Mouse (Mus musculus) macrophage (primary cell): Measurements from ENCODE around the gene Zfp708. TPM values are rescaled to one million over a fixed set of nuclear protein-coding genes. Genes with fewer than 3 reads are reported as not detected.
"Not testable (repeated sequence)": the region's sequence is repeated elsewhere in the genome, so short reads cannot be mapped to it uniquely, and the experiment has no call there.

ENCODE experiments used
- H3K27ac ChIP-seq: fragments of 350-480 bp; formaldehyde crosslinking; 2 replicates; pipeline ENCODE4 v1.9.0; 2021
- H3K36me3 ChIP-seq: fragments of 350-480 bp; formaldehyde crosslinking; 2 replicates; pipeline ENCODE4 v1.9.0; 2021; ENCODE audit errors: inconsistent target
- H3K4me3 ChIP-seq: fragments of 350-480 bp; formaldehyde crosslinking; 2 replicates; pipeline ENCODE4 v1.9.0; 2021; ENCODE audit errors: inconsistent target
- H3K79me2 ChIP-seq: fragments of 350-480 bp; formaldehyde crosslinking; 2 replicates; pipeline ENCODE4 v1.9.0; 2021; ENCODE audit errors: inconsistent target
- WGBS: methylation state at CpG from one replicate; pipeline ENCODE4 v1.1.7; 2026; ENCODE audit warnings: inconsistent platforms; ENCODE audit not compliant: missing documents; 5-methylcytosine and 5-hydroxymethylcytosine counted together
- polyA plus RNA-seq: library from polyadenylated mRNA; stranded (reverse); fragments of 250-400 nt; gene quantifications from 3 replicates; pipeline ENCODE4 v1.2.4, GENCODE M21; 2018; ENCODE audit warnings: inconsistent platforms
- total RNA-seq, 78 experiments: library from RNA; depleted of rRNA; stranded (reverse); fragments of 250-400 nt; gene quantifications; 1 replicate in 9 of 78; 2 replicates in 24 of 78; 3 replicates in 43 of 78; 4 replicates in 2 of 78; pipeline ENCODE4 v1.2.4; 2018; ENCODE audit warnings: inconsistent platforms in 56 of 78

Zfp708 gene
- 1 to 10 TPM in 2 of 26 experiments, under 1 TPM in 6, not detected in 18; 0.34 to 2.2 (median 0.69) TPM for total RNA-seq (2018; cell fraction: chromatin; rRNA removed)
- total RNA-seq (2018; cell fraction: cytosol; rRNA removed): 1 to 10 TPM in 2 of 26 experiments, under 1 TPM in 15, not detected in 9; 0.09 to 1.1 (median 0.61) TPM
- total RNA-seq (2018; cell fraction: nucleus; rRNA removed): 1 to 10 TPM in 7 of 26 experiments, under 1 TPM in 6, not detected in 13; 0.28 to 2.1 (median 1.2) TPM
- 1.1 to 2.6 TPM (median 1.2 TPM) in 3 replicates for polyA plus RNA-seq

DNA sequence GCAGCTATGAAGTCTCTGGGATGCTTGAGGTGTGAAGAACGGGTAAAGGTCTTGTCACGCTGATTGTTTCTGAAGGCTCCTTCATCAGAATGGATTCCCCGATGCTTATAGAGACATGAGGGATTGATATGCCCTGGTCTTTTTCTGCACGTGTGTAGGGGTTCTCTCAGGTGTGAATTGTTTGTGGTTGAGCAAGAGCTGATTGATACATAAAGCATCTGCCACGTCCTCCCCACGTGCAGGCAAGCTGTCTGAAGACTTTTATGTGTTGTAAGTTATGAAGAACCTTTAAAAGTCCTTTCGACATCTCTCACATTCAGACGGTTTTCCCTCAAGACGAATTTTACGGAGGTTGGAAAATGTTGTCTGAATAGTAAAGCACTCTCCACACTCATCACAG lies at the start of gene Zfp708:
Gene Zfp708, minus strand, starts transcription at position 101 of the 400 bp plus-strand sequence.
- Histone ChIP-seq H3K36me3 (no peaks in the 10 kb centered on the region), H3K79me2 (no peaks in the 10 kb centered on the region), H3K27ac (no peak within 1 kb of the TSS), H3K4me3 (no peak within 1 kb of the TSS)
- 96% methylated on average over 10 of the region's 10 CpGs for WGBS

DNA sequence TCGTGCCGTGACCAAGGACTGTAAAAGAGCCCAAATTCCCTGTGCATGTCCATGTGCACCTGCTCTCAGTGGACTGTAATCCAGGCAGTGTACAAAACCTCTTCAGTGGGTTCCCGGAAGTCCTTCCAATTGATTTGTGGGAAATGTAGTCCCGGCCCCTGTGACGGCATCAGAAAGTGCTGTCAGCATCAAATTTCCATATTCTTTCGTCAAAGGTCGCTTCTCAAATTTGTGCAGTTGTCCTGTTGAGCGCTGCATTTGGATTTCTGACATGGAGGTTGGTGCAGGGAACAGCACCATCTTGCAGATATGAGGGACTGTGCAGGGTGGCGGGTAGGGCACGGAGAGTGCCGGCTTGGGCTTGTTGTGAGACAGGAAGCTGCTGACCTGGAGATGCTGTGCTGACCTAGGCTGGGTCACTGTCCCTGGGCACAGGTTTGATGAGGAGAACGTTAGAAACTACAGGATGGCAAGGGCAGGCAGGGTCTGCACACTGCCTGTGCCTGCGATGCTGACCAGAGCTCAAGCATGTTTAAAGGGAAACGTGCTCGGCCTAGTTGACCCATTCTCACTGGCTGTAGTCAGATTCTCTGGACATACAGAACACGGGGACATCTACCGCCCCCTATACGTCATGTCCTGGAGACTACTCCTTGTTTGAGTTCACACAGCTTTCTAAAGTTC lies 30.4 kb upstream of the Zfp708 start:
- no peaks in the 10 kb centered on the region for H3K36me3 ChIP-seq
- H3K4me3 ChIP-seq: peak overlapping the region; percentile 85
- 0 out of 2 replicates have a peak overlapping the region, but pooled peaks have one; percentile 19 for H3K27ac ChIP-seq
- 5% methylated on average over 15 of the region's 18 CpGs for WGBS
- no peaks in the 10 kb centered on the region for H3K79me2 ChIP-seq

DNA sequence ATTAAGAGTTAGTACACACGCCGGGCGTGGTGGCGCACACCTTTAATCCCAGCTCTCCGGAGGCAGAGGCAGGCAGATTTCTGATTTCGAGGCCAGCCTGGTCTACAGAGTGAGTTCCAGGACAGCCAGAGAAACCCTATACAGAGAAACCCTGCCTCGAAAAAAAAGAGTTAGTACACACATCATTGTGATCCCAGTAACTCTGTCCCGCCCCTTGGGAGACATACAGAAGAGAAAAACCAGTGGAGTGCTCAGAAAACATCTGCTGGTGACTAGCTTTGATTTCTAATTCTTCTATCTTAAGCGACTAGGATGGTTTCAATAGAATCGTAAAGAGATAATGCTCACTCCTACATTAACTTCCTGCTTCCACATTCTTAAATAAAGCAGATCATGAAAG lies 29.7 kb upstream of the Zfp708 start:
- 82% methylated on average over 10 of the region's 10 CpGs for WGBS
- not testable (repeated sequence) for H3K27ac ChIP-seq, H3K79me2 ChIP-seq, H3K36me3 ChIP-seq
- H3K4me3 ChIP-seq: peak overlapping the region; percentile 85; the same call in 1 of the 2 replicates

DNA sequence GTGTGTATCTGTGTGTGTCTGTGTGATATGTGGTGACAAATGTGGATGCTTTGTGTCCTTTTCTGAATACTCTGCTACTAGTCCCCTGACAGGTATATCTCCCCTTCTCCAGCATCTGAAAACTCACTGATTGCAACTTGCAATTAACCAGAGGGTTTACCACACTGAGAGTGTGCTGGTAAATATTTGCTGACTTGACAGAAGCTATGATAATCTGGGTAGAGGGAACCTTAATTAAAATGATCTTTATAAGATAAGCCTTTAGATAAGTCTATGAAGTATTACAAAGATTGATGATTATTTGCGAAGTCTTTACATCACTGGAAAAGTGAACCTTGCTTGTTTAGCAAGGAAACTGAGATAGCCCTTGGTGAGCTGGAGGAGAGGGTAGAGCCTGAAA lies 26.7 kb upstream of the Zfp708 start:
- no peak overlapping the region for H3K4me3 ChIP-seq
- WGBS: 100% methylated on average over 1 of the region's 1 CpGs
- no peaks in the 10 kb centered on the region for H3K36me3 ChIP-seq
- no peaks in the 10 kb centered on the region for H3K79me2 ChIP-seq
- no peak overlapping the region for H3K27ac ChIP-seq

DNA sequence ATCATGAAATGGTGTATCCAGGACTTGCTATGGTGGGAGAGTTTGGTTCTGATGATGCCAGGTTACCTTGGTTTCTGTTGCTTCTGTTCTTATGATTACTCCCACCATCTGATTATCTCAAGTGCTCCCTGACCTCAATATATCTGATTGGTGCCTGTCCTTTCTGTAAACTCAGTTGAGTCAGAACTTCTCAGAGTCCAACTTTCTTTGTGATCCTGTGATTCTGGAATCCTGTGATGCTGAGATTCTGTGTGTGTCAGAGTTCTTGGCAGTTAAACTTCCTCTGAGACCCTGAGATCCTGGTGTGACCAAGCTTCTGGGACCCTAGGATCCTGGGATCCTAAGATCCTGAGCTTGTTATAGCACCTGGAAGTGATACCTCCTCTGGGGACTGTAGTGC lies 23.6 kb upstream of the Zfp708 start, which contains the start of gene Zfp759:
Gene Zfp759, plus strand, starts transcription at position 301 of the 400 bp plus-strand sequence.
- H3K79me2 ChIP-seq, H3K4me3 ChIP-seq, H3K36me3 ChIP-seq, H3K27ac ChIP-seq: not testable (repeated sequence)

DNA sequence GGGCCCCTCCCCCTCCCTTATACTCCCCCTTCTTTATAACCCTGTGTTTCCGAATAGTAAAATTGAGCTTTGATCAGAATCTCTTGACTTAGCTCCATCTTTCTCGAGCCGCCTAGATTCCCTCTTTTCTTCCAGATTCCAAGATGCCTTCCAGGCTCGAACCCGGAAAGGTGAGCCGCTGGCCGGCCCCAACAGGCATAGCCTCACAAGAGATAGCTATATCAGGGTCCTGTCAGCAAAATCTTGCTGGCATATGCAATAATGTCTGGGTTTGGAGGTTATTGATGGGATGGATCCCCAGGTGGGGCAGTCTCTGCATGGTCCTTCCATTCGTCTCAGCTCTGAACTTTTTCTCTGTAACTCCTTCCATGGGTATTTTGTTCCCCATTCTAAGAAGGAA lies 18.4 kb upstream of the Zfp708 start, which contains the start of gene Rslcan18:
Gene Rslcan18, minus strand, starts transcription at position 101 of the 400 bp plus-strand sequence.
- H3K4me3 ChIP-seq, H3K79me2 ChIP-seq, H3K27ac ChIP-seq, H3K36me3 ChIP-seq: not testable (repeated sequence)
- WGBS: 96% methylated on average over 8 of the region's 8 CpGs

DNA sequence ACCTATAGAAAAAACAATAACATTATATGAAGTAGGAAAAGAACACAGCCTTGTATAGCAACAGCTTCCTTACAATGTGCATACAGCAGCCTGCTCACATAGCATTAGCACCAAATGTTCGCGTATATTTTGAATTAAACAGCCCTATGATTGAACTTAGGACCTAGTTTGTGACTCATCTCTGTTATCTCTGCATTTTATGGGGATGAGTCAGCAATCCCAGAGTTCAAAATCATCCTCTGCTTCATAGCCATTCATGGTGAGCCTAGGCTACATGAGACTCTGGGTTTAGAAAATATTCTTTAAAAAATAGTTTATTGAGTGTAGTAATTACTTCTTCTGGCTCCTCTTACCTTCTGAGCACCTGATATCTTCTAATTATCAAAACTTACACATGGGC lies 15.5 kb upstream of the Zfp708 start:
- 90% methylated on average over 2 of the region's 2 CpGs for WGBS

DNA sequence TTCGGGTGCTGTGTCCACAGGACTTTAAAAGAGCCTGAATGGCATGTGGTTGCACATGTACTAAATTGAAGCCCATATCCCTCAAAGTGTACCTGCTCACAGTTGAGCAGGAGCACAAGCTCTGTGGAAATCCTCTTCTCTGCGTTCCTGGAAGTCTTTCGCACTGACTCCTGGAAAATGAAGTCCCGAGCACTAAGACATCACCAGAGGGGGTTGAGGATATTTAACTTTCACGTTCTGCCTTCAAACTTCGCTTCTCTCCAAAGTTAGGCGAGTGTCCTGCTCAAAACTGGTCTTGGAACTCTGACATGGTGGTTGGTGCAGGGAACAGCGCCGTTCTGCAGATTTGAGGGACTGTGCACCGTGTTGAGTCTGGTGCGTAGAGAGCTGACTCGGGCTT lies 14.3 kb upstream of the Zfp708 start:
- WGBS: 84% methylated on average over 12 of the region's 12 CpGs
- H3K27ac ChIP-seq: no peak overlapping the region
- no peak overlapping the region for H3K4me3 ChIP-seq
- peaks cover 8% of the 10 kb centered on the region; the same call in 1 of the 2 replicates for H3K79me2 ChIP-seq
- no peaks in the 10 kb centered on the region for H3K36me3 ChIP-seq

More for the DNA sequence above, 15.5 kb upstream of the Zfp708 start:
- Histone ChIP-seq H3K27ac (no peak overlapping the region), H3K4me3 (no peak overlapping the region), H3K36me3 (no peaks in the 10 kb centered on the region), H3K79me2 (no peaks in the 10 kb centered on the region)

DNA sequence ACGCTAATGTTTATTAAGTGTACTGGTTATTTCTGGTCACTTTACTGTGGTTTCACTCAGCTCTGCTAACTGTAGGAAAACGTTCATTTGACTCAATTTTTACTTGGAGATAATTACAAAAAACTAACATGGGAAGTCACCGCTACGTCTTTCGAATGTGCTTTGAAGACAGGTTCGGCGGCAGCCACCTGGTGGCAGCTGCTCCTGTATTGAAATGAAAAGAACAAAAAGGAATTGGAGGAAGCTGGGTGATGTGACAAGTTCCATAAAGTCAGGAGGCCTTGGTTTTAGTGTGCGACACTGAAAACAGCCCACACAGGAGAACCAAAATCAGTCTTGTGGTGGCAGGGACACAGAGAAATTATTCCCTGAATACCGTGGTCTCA lies 11.0 kb upstream of the Zfp708 start:
- WGBS: 6% methylated on average over 9 of the region's 9 CpGs
- Histone ChIP-seq H3K36me3 (no peaks in the 10 kb centered on the region), H3K27ac (peak overlapping the region; percentile 80; the same call in 1 of the 2 replicates), H3K4me3 (peak overlapping the region; percentile 82), H3K79me2 (peaks cover 9% of the 10 kb centered on the region; the same call in 1 of the 2 replicates)

DNA sequence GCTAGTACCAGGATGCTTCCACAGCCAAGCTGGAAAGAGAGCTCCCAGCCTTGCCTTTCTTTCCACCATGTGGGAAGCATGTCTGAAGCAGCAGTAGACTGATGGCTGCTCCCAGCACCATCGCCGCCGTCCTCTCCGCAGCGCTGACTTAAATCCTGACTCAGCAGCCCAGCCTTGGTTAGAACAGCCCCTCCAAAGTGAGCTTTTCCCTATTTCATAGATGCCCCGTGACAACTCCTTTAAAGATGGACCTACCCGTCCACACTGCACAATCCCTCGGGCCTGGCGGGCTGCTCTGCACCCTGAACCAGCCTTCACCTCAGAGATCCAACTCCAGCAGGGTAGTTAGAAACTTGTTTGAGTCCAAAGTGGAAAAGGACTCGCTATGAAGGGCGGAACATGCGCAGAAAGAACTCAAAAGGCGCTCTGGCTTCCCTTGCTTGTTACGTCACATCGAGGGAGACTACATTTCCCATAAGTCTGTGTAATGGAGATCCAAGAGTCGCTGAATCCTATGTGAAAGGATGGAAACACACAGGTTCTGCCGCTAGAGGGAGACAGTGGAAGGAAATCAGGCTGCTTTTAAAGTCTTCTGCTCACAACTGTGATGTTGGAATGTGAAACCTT lies 10.5 kb upstream of the Zfp708 start, which contains the start of gene Gm28557:
Gene Gm28557, minus strand, starts transcription at position 411 of the 627 bp plus-strand sequence.
- WGBS: 0% methylated on average over 17 of the region's 17 CpGs
- peak within 1 kb of the TSS; percentile 80 for H3K27ac ChIP-seq
- H3K4me3 ChIP-seq: peak within 1 kb of the TSS; percentile 82
- H3K36me3 ChIP-seq: no peaks in the 10 kb centered on the region
- H3K79me2 ChIP-seq: peaks cover 9% of the 10 kb centered on the region; the same call in 1 of the 2 replicates

DNA sequence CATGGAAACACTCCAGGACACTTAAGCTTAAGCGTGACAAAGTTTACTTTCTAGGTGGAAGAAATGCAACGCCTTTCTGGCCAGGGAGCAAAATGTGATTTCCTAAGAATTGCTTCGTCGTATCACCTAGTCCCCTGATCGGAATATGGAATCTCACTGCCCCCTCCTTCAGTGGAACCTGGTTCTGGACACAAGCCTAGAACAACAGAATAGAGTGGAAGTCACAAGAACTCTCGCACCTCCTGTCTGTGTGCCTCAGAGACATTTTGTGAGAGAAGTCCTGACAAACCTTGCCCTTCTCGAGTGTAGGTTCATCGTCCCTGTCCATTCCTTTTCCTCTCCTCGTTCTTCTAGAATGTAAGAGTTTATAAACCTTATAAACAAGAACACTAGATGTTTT lies 9.9 kb upstream of the Zfp708 start:
- Histone ChIP-seq H3K27ac (peak overlapping the region; percentile 80), H3K79me2 (peaks cover 9% of the 10 kb centered on the region; the same call in 1 of the 2 replicates), H3K4me3 (peak overlapping the region; percentile 82), H3K36me3 (no peaks in the 10 kb centered on the region)
- 63% methylated on average over 9 of the region's 9 CpGs for WGBS

DNA sequence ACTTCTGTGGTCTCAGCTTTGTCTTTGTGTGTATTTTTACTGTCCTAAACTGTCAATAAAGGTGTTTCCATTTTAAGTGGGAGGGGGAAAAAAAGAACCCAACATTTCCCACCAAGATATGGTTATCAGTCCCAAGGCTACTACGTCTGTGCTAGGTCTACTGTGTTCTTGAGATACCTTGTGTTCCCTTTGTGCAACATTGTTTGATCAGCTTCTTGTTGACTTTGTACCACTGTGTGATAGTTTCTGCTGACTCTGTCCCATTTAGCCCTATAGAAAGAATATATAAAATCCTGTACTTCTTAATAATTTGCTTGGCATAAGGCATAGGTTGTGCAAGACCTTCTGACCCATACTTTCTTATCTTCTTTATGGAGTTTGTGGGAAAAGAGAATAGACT lies 7.6 kb downstream of the Zfp708 start:
- Histone ChIP-seq H3K36me3 (no peaks in the 10 kb centered on the region), H3K27ac (no peak overlapping the region), H3K79me2 (no peaks in the 10 kb centered on the region), H3K4me3 (no peak overlapping the region)
- WGBS: 100% methylated on average over 1 of the region's 1 CpGs

DNA sequence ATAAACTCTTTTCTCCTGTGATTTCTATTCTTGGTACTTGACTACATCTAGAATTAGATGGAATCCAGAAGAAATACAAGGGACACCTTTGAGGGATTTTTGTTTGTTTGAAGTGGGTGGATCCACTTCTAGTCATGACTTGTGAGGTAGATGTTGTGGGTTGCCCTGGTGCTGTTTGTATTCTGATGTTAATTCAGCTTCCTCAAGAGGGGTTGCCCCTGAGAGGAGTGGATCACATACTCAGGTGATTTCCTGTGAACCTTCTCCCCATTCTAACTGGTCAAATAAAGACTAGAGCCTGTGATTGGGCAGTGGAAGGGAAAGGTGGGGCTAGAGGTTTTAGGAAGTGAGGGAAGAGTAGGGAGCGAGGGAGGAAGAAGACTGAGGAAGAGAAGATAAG lies 15.8 kb downstream of the Zfp708 start:
- Histone ChIP-seq H3K79me2 (no peaks in the 10 kb centered on the region), H3K4me3 (peak overlapping the region; percentile 48; the same call in 1 of the 2 replicates), H3K27ac (peak overlapping the region; percentile 69), H3K36me3 (no peaks in the 10 kb centered on the region)
- WGBS: 50% methylated on average over 1 of the region's 1 CpGs

DNA sequence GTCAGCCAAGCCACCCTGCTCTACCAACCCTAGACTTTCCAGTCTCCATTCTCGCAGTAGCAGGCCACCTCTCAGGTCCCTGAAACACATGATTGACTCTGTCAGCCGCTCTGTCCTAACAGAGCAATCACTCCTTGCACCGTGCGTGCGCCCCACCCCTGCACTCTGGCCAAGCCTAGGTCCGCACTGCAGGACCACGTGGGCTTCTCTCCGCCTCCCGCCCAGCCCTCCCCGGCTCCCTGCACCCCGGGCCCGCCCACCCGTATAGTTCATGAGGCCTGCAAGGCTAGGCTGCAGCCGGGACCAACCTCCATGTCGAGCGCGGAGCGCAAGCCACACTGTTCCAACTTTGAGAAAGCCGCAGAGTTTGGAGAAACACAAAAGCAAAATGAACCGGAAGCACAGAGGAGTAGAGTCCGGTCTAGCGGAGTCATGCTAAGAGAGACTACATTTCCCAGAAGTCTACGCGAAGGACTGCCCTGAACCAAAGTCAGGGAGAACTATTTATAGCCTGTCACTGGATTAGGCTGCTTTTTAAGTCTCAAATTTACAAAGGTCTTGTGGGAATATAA lies 16.5 kb downstream of the Zfp708 start:
- Histone ChIP-seq H3K4me3 (peak overlapping the region; percentile 48), H3K36me3 (no peaks in the 10 kb centered on the region), H3K79me2 (no peaks in the 10 kb centered on the region), H3K27ac (peak overlapping the region; percentile 69)
- under 1% methylated on average over 23 of the region's 24 CpGs for WGBS
